Mouse (Mus musculus) G1E (cell line): ENCODE data around the gene Cox4i1.

ENCODE experiments used
- CTCF ChIP-seq: IDR thresholded peaks from 2 replicates; pipeline ENCODE4 v1.5.1; 2012; ENCODE audit warnings: low read depth, low read length, inconsistent platforms, mixed read lengths
- GATA1 ChIP-seq: IDR thresholded peaks from 2 replicates; pipeline ENCODE4 v1.6.1; 2012; ENCODE audit warnings: borderline replicate concordance, low read length, inconsistent platforms, mixed read lengths
- GATA2 ChIP-seq: IDR thresholded peaks from 2 replicates; pipeline ENCODE4 v1.6.1; 2012; ENCODE audit warnings: low read depth, low read length, inconsistent platforms, borderline replicate concordance
- POLR2AphosphoS5 ChIP-seq: IDR thresholded peaks from 2 replicates; pipeline ENCODE4 v1.6.1; 2012; ENCODE audit warnings: low read depth, low read length, inconsistent platforms; ENCODE audit not compliant: insufficient replicate concordance
- TAL1 ChIP-seq: conservative IDR thresholded peaks from 2 replicates; pipeline ENCODE4 v1.6.1; 2012; ENCODE audit warnings: low read depth, low read length, inconsistent platforms, mixed read lengths

GRCm38 (mm10) chr8:120634329-120634839 lies 33.6 kb upstream of the Cox4i1 start:
- TF ChIP-seq CTCF: no peak
- TF ChIP-seq POLR2AphosphoS5: no peak
- no peak for TF ChIP-seq GATA2
- TF ChIP-seq GATA1: no peak
- no peak for TF ChIP-seq TAL1
